Mouse (Mus musculus): ENCODE results near the gene Pdss2. TPM values are rescaled to one million over a fixed set of nuclear protein-coding genes. Genes with fewer than 3 reads are reported as not detected.
A peak's percentile ranks its signal among the peaks of the same experiment; 100 is the strongest.

Gene Pdss2
- total and polyA plus RNA-seq, 2 experiments from 2014 or later, result 17.6 TPM

GRCm38 (mm10) chr10:43312211-43312610 lies 90.9 kb downstream of the Pdss2 start:
- ATAC-seq (ENCODE audit: low FRiP score), result no peak
- no peak for TF ChIP-seq CTCF (IDR thresholded peaks at IDR 0.05)
- no peak for DNase-seq (ENCODE audit: low spot score)
- WGBS, result 62% methylated on average over 2 of the region's 2 CpGs
- H3K4me1 ChIP-seq (ENCODE audit: insufficient read depth, low read length), result no peaks in the 10 kb centered on the region
- H3K4me2 ChIP-seq (ENCODE audit: low read depth, low read length, poor library complexity, severe bottlenecking), result no peak overlapping the region
- H3K27me3 ChIP-seq (ENCODE audit: insufficient read depth, low read length), result no peaks in the 10 kb centered on the region
- H3K36me3 ChIP-seq (ENCODE audit: insufficient read depth, low read length), result no peaks in the 10 kb centered on the region
- no peak overlapping the region for H3K4me3 ChIP-seq (ENCODE audit: low read depth, low read length)
- H3K9me3 ChIP-seq (ENCODE audit: low read length), result no peaks in the 10 kb centered on the region
- H3K9ac ChIP-seq (replicated peaks; ENCODE audit: low read length, poor library complexity, severe bottlenecking), result no peak overlapping the region
- no peak overlapping the region for H3K27ac ChIP-seq (ENCODE audit: low read depth, low read length)

DNA sequence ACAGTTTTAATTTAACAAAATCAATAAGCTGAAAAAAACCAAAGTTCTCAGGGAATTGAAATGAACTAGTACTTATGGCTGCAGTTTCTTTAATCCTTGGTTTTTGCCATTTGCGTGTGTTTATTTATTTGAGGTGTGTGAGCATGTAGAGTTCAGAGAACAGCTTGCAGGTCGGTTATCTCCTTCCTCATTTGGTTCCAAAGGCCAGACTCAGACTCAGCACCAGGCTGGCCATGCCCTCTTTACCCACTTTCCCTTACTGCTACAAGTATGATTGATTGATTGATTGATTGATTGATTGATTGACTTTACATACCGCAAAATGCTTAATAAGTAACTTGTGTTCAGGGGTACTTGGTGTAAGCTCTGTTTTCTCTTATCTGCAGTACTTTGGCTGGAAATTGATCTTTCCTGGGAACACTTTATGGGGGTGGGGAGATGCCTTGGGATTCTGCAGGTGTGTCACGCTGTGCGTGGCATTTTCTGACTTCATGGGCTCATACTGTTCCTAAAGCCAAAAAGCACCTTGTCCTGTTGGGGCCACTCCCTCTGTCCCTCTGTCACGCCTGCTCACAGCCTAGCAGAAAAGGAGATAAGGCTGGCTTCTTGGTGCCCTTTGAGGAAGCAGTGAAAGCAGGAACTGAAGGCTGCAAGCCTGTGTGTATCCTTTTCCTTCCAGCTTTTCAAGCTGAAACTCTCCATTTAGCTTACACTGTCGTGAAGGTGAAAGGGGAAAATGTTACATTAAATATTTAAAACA lies 91.6 kb downstream of the Pdss2 start:
- H3K4me3 ChIP-seq (ENCODE audit: low read depth, low read length), result no peak overlapping the region
- WGBS, result 77% methylated on average over 7 of the region's 7 CpGs
- no peak for ATAC-seq (ENCODE audit: low FRiP score)
- no peaks in the 10 kb centered on the region for H3K9me3 ChIP-seq (ENCODE audit: low read length)
- H3K4me2 ChIP-seq (ENCODE audit: low read depth, low read length, poor library complexity, severe bottlenecking), result no peak overlapping the region
- no peak for DNase-seq (ENCODE audit: low spot score)
- no peak for TF ChIP-seq CTCF (IDR thresholded peaks at IDR 0.05)
- no peaks in the 10 kb centered on the region for H3K36me3 ChIP-seq (ENCODE audit: insufficient read depth, low read length)
- H3K4me1 ChIP-seq (ENCODE audit: insufficient read depth, low read length), result no peaks in the 10 kb centered on the region; the same call in 1 of the 2 replicates
- H3K27me3 ChIP-seq (ENCODE audit: insufficient read depth, low read length), result no peaks in the 10 kb centered on the region
- no peak overlapping the region for H3K9ac ChIP-seq (replicated peaks; ENCODE audit: low read length, poor library complexity, severe bottlenecking)
- no peak overlapping the region for H3K27ac ChIP-seq (ENCODE audit: low read depth, low read length)

DNA sequence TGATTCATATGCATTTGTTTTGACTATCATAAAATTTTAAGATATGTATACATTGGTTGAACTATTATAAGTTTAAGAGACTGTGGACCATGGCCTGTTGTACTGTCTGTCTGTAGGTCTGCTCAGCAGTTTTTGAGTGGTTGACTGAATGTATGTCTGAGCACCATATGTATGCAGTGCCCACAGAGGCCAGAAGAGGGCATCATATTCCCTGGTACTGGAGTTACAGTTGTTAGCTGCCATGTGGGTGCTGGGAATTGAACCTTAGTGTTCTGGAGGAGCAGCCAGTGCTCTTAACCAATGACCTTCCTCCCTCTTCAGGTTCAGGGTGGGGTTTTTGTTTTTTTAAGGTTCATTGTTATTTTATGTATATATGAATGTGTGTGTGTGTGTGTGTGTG lies 93.9 kb downstream of the Pdss2 start:
- no peaks in the 10 kb centered on the region for H3K9me3 ChIP-seq (ENCODE audit: low read length)
- no peak overlapping the region for H3K4me3 ChIP-seq (ENCODE audit: low read depth, low read length)
- no peaks in the 10 kb centered on the region for H3K36me3 ChIP-seq (ENCODE audit: insufficient read depth, low read length)
- H3K4me2 ChIP-seq (ENCODE audit: low read depth, low read length, poor library complexity, severe bottlenecking), result no peak overlapping the region
- DNase-seq (ENCODE audit: low spot score), result no peak
- H3K9ac ChIP-seq (replicated peaks; ENCODE audit: low read length, poor library complexity, severe bottlenecking), result no peak overlapping the region
- TF ChIP-seq CTCF (IDR thresholded peaks at IDR 0.05), result peak; percentile 41
- no peaks in the 10 kb centered on the region; the same call in 1 of the 2 replicates for H3K4me1 ChIP-seq (ENCODE audit: insufficient read depth, low read length)
- no peaks in the 10 kb centered on the region for H3K27me3 ChIP-seq (ENCODE audit: insufficient read depth, low read length)
- no peak overlapping the region for H3K27ac ChIP-seq (ENCODE audit: low read depth, low read length)
- no peak for ATAC-seq (ENCODE audit: low FRiP score)

DNA sequence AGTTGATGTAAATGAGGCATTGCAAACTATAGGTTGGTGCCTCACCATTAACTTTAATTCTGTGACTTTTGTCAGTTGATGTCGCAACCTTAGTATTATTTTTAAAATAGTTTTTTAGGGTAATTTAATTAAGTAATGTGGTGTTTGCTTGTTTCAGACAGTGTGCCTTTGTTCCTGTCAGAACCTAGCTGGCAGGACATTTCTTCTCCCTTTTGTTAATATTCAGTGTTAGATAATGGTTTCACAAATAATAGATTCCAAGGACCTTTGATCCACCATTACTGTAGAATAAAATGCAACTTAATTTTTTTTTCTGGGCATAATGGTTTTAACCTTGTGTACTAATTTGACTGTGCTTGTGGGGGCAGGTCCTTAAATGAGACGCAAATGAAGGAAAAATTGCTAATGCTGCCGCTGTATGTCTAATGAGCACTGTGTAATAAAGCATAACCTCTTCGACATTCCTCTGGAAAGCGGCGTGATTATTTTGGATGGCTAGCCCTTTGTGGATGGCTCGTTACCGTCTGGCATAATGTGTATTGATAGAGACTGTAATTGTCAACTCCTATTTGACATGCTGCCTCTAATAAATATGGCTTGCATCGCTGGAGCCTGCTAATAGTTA lies 96.2 kb downstream of the Pdss2 start:
- no peaks in the 10 kb centered on the region for H3K36me3 ChIP-seq (ENCODE audit: insufficient read depth, low read length)
- H3K4me3 ChIP-seq (ENCODE audit: low read depth, low read length), result no peak overlapping the region
- H3K27me3 ChIP-seq (ENCODE audit: insufficient read depth, low read length), result no peaks in the 10 kb centered on the region
- no peak overlapping the region for H3K9ac ChIP-seq (replicated peaks; ENCODE audit: low read length, poor library complexity, severe bottlenecking)
- H3K9me3 ChIP-seq (ENCODE audit: low read length), result no peaks in the 10 kb centered on the region
- H3K4me2 ChIP-seq (ENCODE audit: low read depth, low read length, poor library complexity, severe bottlenecking), result no peak overlapping the region
- DNase-seq (ENCODE audit: low spot score), result no peak
- ATAC-seq (ENCODE audit: low FRiP score), result no peak
- H3K4me1 ChIP-seq (ENCODE audit: insufficient read depth, low read length), result no peaks in the 10 kb centered on the region; the same call in 1 of the 2 replicates
- H3K27ac ChIP-seq (ENCODE audit: low read depth, low read length), result no peak overlapping the region
- WGBS, result 45% methylated on average over 9 of the region's 9 CpGs
- no peak for TF ChIP-seq CTCF (IDR thresholded peaks at IDR 0.05)

GRCm38 (mm10) chr10:43321019-43321418 lies 99.7 kb downstream of the Pdss2 start:
- Histone ChIP-seq H3K27me3 (ENCODE audit: insufficient read depth, low read length) (no peaks in the 10 kb centered on the region), H3K27ac (ENCODE audit: low read depth, low read length) (no peak overlapping the region), H3K36me3 (ENCODE audit: insufficient read depth, low read length) (no peaks in the 10 kb centered on the region), H3K9ac (replicated peaks; ENCODE audit: low read length, poor library complexity, severe bottlenecking) (no peak overlapping the region), H3K4me3 (ENCODE audit: low read depth, low read length) (no peak overlapping the region), H3K9me3 (ENCODE audit: low read length) (no peaks in the 10 kb centered on the region), H3K4me2 (ENCODE audit: low read depth, low read length, poor library complexity, severe bottlenecking) (no peak overlapping the region), H3K4me1 (ENCODE audit: insufficient read depth, low read length) (peaks cover 4% of the 10 kb centered on the region; the same call in 1 of the 2 replicates)
- TF ChIP-seq CTCF (IDR thresholded peaks at IDR 0.05), result no peak
- ATAC-seq (ENCODE audit: low FRiP score), result no peak
- 89% methylated on average over 5 of the region's 5 CpGs for WGBS
- DNase-seq (ENCODE audit: low spot score), result no peak

Measured in midbrain, postnatal 0 days (tissue).